In genomic region chr4:119157186-119157585, GRCm38 (mm10) we compare ENCODE assay signal across 9 mouse cellular contexts. TPM values are rescaled to one million over a fixed set of nuclear protein-coding genes. Genes with fewer than 3 reads are reported as not detected.
A peak's percentile ranks its signal among the peaks of the same experiment; 100 is the strongest.
DNase-seq lines count a peak whose midpoint lies in the region; ATAC-seq and TF ChIP-seq lines count a peak whose summit lies in the region.
"Had no signal": no experiment of that assay in that cellular context is flagged by ENCODE, and none has a peak within 500 bp of the region (broad histone marks: within the 10 kb centered on the region; RNA-seq: fewer than 3 reads in every experiment).

No protein-coding gene starts in this region.

- 36% methylated on average over 2 of the region's 2 CpGs for WGBS in heart, postnatal 0 days
- WGBS in heart, embryonic 11.5 days (ENCODE audit: insufficient replicate concordance), result 31% methylated on average over 2 of the region's 2 CpGs
- WGBS in thymus, adult 2 months, result 35% methylated on average over 2 of the region's 2 CpGs

- no peak for TF ChIP-seq POLR2A in thymus, adult 2 months (IDR thresholded peaks at IDR 0.05; ENCODE audit: control insufficient read depth, extremely low read depth, insufficient read depth, low read length, poor library complexity)
- TF ChIP-seq POLR2A in brain, embryonic 14.5 days (IDR thresholded peaks at IDR 0.05; ENCODE audit: borderline replicate concordance, extremely low read depth, insufficient read depth, insufficient read length, poor library complexity, severe bottlenecking), result no peak

- H3K9me3 ChIP-seq in heart, postnatal 0 days (replicated peaks; ENCODE audit: control insufficient read depth, low read length), result no peaks in the 10 kb centered on the region
- H3K9me3 ChIP-seq in heart, embryonic 11.5 days (replicated peaks; ENCODE audit: control insufficient read depth, low read length), result no peaks in the 10 kb centered on the region
- H3K9me3 ChIP-seq: embryonic facial prominence, embryonic 12.5 days had no signal

- TF ChIP-seq EP300 in heart, postnatal 0 days (IDR thresholded peaks at IDR 0.05; ENCODE audit: low read depth), result no peak

- no peak overlapping the region for H3K27ac ChIP-seq in heart, postnatal 0 days (ENCODE audit: low read depth)
- H3K27ac ChIP-seq in heart, embryonic 11.5 days (ENCODE audit: low read depth, low read length), result no peak overlapping the region
- H3K27ac ChIP-seq in thymus, adult 2 months (ENCODE audit: control insufficient read depth, insufficient read depth, low read length), result no peak overlapping the region
- H3K27ac ChIP-seq: embryonic facial prominence, embryonic 12.5 days had no signal

- TF ChIP-seq CTCF in heart, postnatal 0 days (IDR thresholded peaks at IDR 0.05; ENCODE audit: low read depth), result peak; percentile 51
- TF ChIP-seq CTCF in thymus, adult 2 months (IDR thresholded peaks at IDR 0.05; ENCODE audit: borderline replicate concordance, control insufficient read depth, extremely low read depth, insufficient read depth, low read length, poor library complexity), result no peak
- TF ChIP-seq CTCF in brain, embryonic 14.5 days (IDR thresholded peaks at IDR 0.05; ENCODE audit: borderline replicate concordance, extremely low read depth, insufficient read depth, insufficient read length), result peak; percentile 53; the same call in 1 of the 2 replicates

- no peaks in the 10 kb centered on the region for H3K27me3 ChIP-seq in heart, postnatal 0 days (ENCODE audit: control insufficient read depth, insufficient read depth, low read length)
- H3K27me3 ChIP-seq in heart, embryonic 11.5 days (ENCODE audit: control insufficient read depth, insufficient read depth, low read length), result peaks cover 2% of the 10 kb centered on the region; the same call in 1 of the 2 replicates
- H3K27me3 ChIP-seq in thymus, adult 2 months (ENCODE audit: control insufficient read depth, insufficient read depth, low read length), result no peaks in the 10 kb centered on the region
- H3K27me3 ChIP-seq: embryonic facial prominence, embryonic 12.5 days had no signal

- H3K4me3 ChIP-seq in heart, postnatal 0 days (ENCODE audit: low read depth, low read length), result no peak overlapping the region
- no peak overlapping the region for H3K4me3 ChIP-seq in heart, embryonic 11.5 days (ENCODE audit: low read depth, low read length)
- no peak overlapping the region for H3K4me3 ChIP-seq in thymus, adult 2 months (ENCODE audit: control insufficient read depth, insufficient read depth, low read length)
- H3K4me3 ChIP-seq: embryonic facial prominence, embryonic 12.5 days had no signal

- no peak for ATAC-seq in heart, postnatal 0 days (ENCODE audit: insufficient read depth, low read depth)
- ATAC-seq in heart, embryonic 11.5 days (replicated peaks; ENCODE audit: insufficient number of reproducible peaks, low FRiP score, low TSS enrichment), result no peak
- ATAC-seq in megakaryocyte, adult 5-6 weeks (ENCODE audit: poor library complexity, severe bottlenecking), result peak; percentile 80

- intact Hi-C loops in heart, postnatal 36 days (cut with DNase I), result loop anchor here (2.0 kb wide), 1 partner anchor 50 kb away; no protein-coding TSS in a partner anchor

- H3K4me2 ChIP-seq in heart, postnatal 0 days (ENCODE audit: low read depth, low read length), result no peak overlapping the region
- no peak overlapping the region for H3K4me2 ChIP-seq in heart, embryonic 11.5 days
- H3K4me2 ChIP-seq: embryonic facial prominence, embryonic 12.5 days had no signal

- H3K36me3 ChIP-seq in heart, postnatal 0 days (replicated peaks; ENCODE audit: control insufficient read depth, insufficient read depth, low read length), result no peaks in the 10 kb centered on the region
- H3K36me3 ChIP-seq in heart, embryonic 11.5 days (ENCODE audit: control insufficient read depth, insufficient read depth, low read length), result no peaks in the 10 kb centered on the region
- H3K36me3 ChIP-seq in thymus, adult 2 months (ENCODE audit: control insufficient read depth, insufficient read depth, low read length), result no peaks in the 10 kb centered on the region
- H3K36me3 ChIP-seq: embryonic facial prominence, embryonic 12.5 days had no signal

- no peaks in the 10 kb centered on the region for H3K4me1 ChIP-seq in heart, postnatal 0 days (ENCODE audit: control insufficient read depth, insufficient read depth)
- no peaks in the 10 kb centered on the region for H3K4me1 ChIP-seq in heart, embryonic 11.5 days (ENCODE audit: control insufficient read depth, insufficient read depth, low read length)
- no peaks in the 10 kb centered on the region for H3K4me1 ChIP-seq in thymus, adult 2 months (replicated peaks; ENCODE audit: control insufficient read depth, insufficient read depth, low read length)
- H3K4me1 ChIP-seq: embryonic facial prominence, embryonic 12.5 days had no signal

- DNase-seq in heart, postnatal 0 days (ENCODE audit: low spot score), result no peak
- peak; percentile 66 for DNase-seq in thymus, adult 2 months
- DNase-seq in thymus, adult 18-20 months, result no peak
- peak; percentile 44 for DNase-seq in brain, embryonic 14.5 days (ENCODE audit: low read depth)
- peak; percentile 60 to 78 for DNase-seq in heart, postnatal 36 days
- DNase-seq in thymus, postnatal 36 days, result peak; percentile 35 to 53

- no peak overlapping the region for H3K9ac ChIP-seq in heart, postnatal 0 days (replicated peaks; ENCODE audit: low read depth, low read length)
- H3K9ac ChIP-seq in heart, embryonic 11.5 days (ENCODE audit: low read depth, low read length), result no peak overlapping the region
- H3K9ac ChIP-seq: embryonic facial prominence, embryonic 12.5 days had no signal

RNA-seq across cellular contexts. Expression of gene Zfp691, which starts 16.8 kb away (rescaled TPM):
- 12.9 and 14.3 TPM in 2 replicates for total RNA-seq in heart, postnatal 0 days (2014; rRNA removed; ENCODE audit: low replicate concordance)
- 13.7 and 13.8 TPM in 2 replicates for polyA plus RNA-seq in heart, postnatal 0 days (2015; fragmentation: Nextera tagmentation; extraction: Ambion mirVana)
- 10.9 and 13.7 TPM in 2 replicates for polyA plus RNA-seq in heart, embryonic 11.5 days (2014; fragmentation: Nextera tagmentation; extraction: Ambion mirVana)
- 12.9 and 19.1 TPM in 2 replicates for polyA plus RNA-seq in thymus, adult 2 months (2012; rRNA removed)
- 8.1 and 12.2 TPM in 2 replicates for polyA plus RNA-seq in brain, embryonic 14.5 days (2012; rRNA removed)
- 10 to 100 TPM; 20.0 to 21.5 TPM for total RNA-seq in heart, postnatal 36 days (2021)
- 7.0 and 10.2 TPM in 2 replicates for total RNA-seq in megakaryocyte, adult 5-6 weeks (2015)
- 1.9 and 4.5 TPM in 2 replicates for total RNA-seq in megakaryocyte, adult 5-6 weeks (2017)

RNA-seq across cellular contexts. Expression of gene Ermap, which starts 32.6 kb away (rescaled TPM):
- total RNA-seq in heart, postnatal 0 days (2014; rRNA removed; ENCODE audit: low replicate concordance), result 0.15 TPM in 1 of 2 replicates, not detected in the other
- polyA plus RNA-seq in heart, postnatal 0 days (2015; fragmentation: Nextera tagmentation; extraction: Ambion mirVana), result 0.51 and 0.57 TPM in 2 replicates
- polyA plus RNA-seq in heart, embryonic 11.5 days (2014; fragmentation: Nextera tagmentation; extraction: Ambion mirVana), result 34.7 and 58.1 TPM in 2 replicates
- polyA plus RNA-seq in thymus, adult 2 months (2012; rRNA removed), result 0.61 and 0.96 TPM in 2 replicates
- 1.3 TPM in 2 replicates for polyA plus RNA-seq in brain, embryonic 14.5 days (2012; rRNA removed)
- under 1 TPM in 1 of 2 experiments, not detected in 1; 0.11 TPM for total RNA-seq in heart, postnatal 36 days (2021)
- 4.4 and 10.0 TPM in 2 replicates for total RNA-seq in megakaryocyte, adult 5-6 weeks (2015)
- 3.7 and 8.2 TPM in 2 replicates for total RNA-seq in megakaryocyte, adult 5-6 weeks (2017)

RNA-seq across cellular contexts. Expression of gene Svbp, which starts 37.9 kb away (rescaled TPM):
- 33.2 and 49.1 TPM in 2 replicates for total RNA-seq in heart, postnatal 0 days (2014; rRNA removed; ENCODE audit: low replicate concordance)
- polyA plus RNA-seq in heart, postnatal 0 days (2015; fragmentation: Nextera tagmentation; extraction: Ambion mirVana), result 126 and 129 TPM in 2 replicates
- polyA plus RNA-seq in heart, embryonic 11.5 days (2014; fragmentation: Nextera tagmentation; extraction: Ambion mirVana), result 138 and 143 TPM in 2 replicates
- 41.9 and 59.8 TPM in 2 replicates for polyA plus RNA-seq in thymus, adult 2 months (2012; rRNA removed)
- polyA plus RNA-seq in brain, embryonic 14.5 days (2012; rRNA removed), result 132 and 160 TPM in 2 replicates
- total RNA-seq in heart, postnatal 36 days (2021), result 10 to 100 TPM; 19.0 to 19.6 TPM
- total RNA-seq in megakaryocyte, adult 5-6 weeks (2015), result 20.6 and 28.6 TPM in 2 replicates
- total RNA-seq in megakaryocyte, adult 5-6 weeks (2017), result 19.7 and 42.9 TPM in 2 replicates

RNA-seq across cellular contexts. Expression of gene Slc2a1, which starts 48.7 kb away (rescaled TPM):
- total RNA-seq in heart, postnatal 0 days (2014; rRNA removed; ENCODE audit: low replicate concordance), result 93.0 and 120 TPM in 2 replicates
- polyA plus RNA-seq in heart, postnatal 0 days (2015; fragmentation: Nextera tagmentation; extraction: Ambion mirVana), result 19.0 and 19.7 TPM in 2 replicates
- polyA plus RNA-seq in heart, embryonic 11.5 days (2014; fragmentation: Nextera tagmentation; extraction: Ambion mirVana), result 426 and 446 TPM in 2 replicates
- 42.2 and 42.5 TPM in 2 replicates for polyA plus RNA-seq in thymus, adult 2 months (2012; rRNA removed)
- polyA plus RNA-seq in brain, embryonic 14.5 days (2012; rRNA removed), result 94.7 and 96.9 TPM in 2 replicates
- 10 to 100 TPM in 1 of 2 experiments, 1 to 10 TPM in 1; 9.5 to 12.7 TPM for total RNA-seq in heart, postnatal 36 days (2021)
- total RNA-seq in megakaryocyte, adult 5-6 weeks (2015), result 9.0 and 14.4 TPM in 2 replicates
- 14.3 and 18.0 TPM in 2 replicates for total RNA-seq in megakaryocyte, adult 5-6 weeks (2017)

Comparison
In these comparisons a context has a peak if more than half of its experiments do, and no peak if none do; other contexts are left out.
1. DNase-seq: peak in thymus, adult 2 months (single experiment), brain, embryonic 14.5 days (single experiment), heart, postnatal 36 days (2 of 2) and thymus, postnatal 36 days (2 of 2); none in heart, postnatal 0 days (single experiment) and thymus, adult 18-20 months (0 of 2).
2. RNA of gene Ermap, which starts 32.6 kb away (polyA plus RNA-seq): 34.7 to 58.1 TPM in heart, embryonic 11.5 days; 1.3 TPM in brain, embryonic 14.5 days, 0.61 to 0.96 TPM in thymus, adult 2 months and 0.51 to 0.57 TPM in heart, postnatal 0 days; every median in the first group is over 10 times any median in the second.